Mouse (Mus musculus): Measurements from ENCODE around the gene Gm28038. TPM values are rescaled to one million over a fixed set of nuclear protein-coding genes. Genes with fewer than 3 reads are reported as not detected.

Gm28038 gene
- polyA plus RNA-seq, 1 experiment from 2014 or later = not detected

GRCm38 (mm10) chr2:30345971-30346676 lies 65.3 kb downstream of the Gm28038 start:
- Histone ChIP-seq H3K36me3 (replicated peaks; ENCODE audit: control insufficient read depth, insufficient read depth, low read depth, low read length) (peaks cover 23% of the 10 kb centered on the region), H3K27me3 (ENCODE audit: control insufficient read depth, insufficient read depth, low read length) (no peaks in the 10 kb centered on the region), H3K9ac (replicated peaks; ENCODE audit: low read length) (no peak overlapping the region), H3K27ac (replicated peaks; ENCODE audit: low read depth, low read length) (no peak overlapping the region), H3K4me3 (ENCODE audit: low read depth, low read length) (no peak overlapping the region), H3K9me3 (replicated peaks; ENCODE audit: control insufficient read depth, low read length) (no peaks in the 10 kb centered on the region), H3K4me1 (ENCODE audit: control insufficient read depth, insufficient read depth, low read length) (no peaks in the 10 kb centered on the region), H3K4me2 (ENCODE audit: low read depth, low read length) (no peak overlapping the region)
- WGBS = 82% methylated on average over 7 of the region's 7 CpGs
- no peak for DNase-seq (ENCODE audit: low spot score)
- ATAC-seq (replicated peaks; ENCODE audit: insufficient number of reproducible peaks, low FRiP score, low TSS enrichment, low read depth) = no peak

- DNase-seq (ENCODE audit: low spot score) (no peak), ATAC-seq (replicated peaks; ENCODE audit: insufficient number of reproducible peaks, low FRiP score, low TSS enrichment, low read depth) (no peak)
- Histone ChIP-seq H3K9ac (replicated peaks; ENCODE audit: low read length) (no peak overlapping the region), H3K36me3 (replicated peaks; ENCODE audit: control insufficient read depth, insufficient read depth, low read depth, low read length) (peaks cover 16% of the 10 kb centered on the region), H3K4me3 (ENCODE audit: low read depth, low read length) (no peak overlapping the region), H3K4me1 (ENCODE audit: control insufficient read depth, insufficient read depth, low read length) (no peaks in the 10 kb centered on the region), H3K4me2 (ENCODE audit: low read depth, low read length) (no peak overlapping the region), H3K9me3 (replicated peaks; ENCODE audit: control insufficient read depth, low read length) (no peaks in the 10 kb centered on the region), H3K27ac (replicated peaks; ENCODE audit: low read depth, low read length) (no peak overlapping the region), H3K27me3 (ENCODE audit: control insufficient read depth, insufficient read depth, low read length) (no peaks in the 10 kb centered on the region)
- 83% methylated on average over 6 of the region's 6 CpGs for WGBS
Observed at GRCm38 (mm10) chr2:30349196-30349595, 68.4 kb downstream of the Gm28038 start.

Other genes with a start within 250 kb of the Gm28038 start
- 29.7 and 29.8 TPM in 2 replicates for gene Wdr34, start 232.2 kb upstream of the Gm28038 start, polyA plus RNA-seq (2014; fragmentation: Nextera tagmentation; extraction: Ambion mirVana)
- 705 and 768 TPM in 2 replicates for gene Set, start 223.7 kb upstream of the Gm28038 start, polyA plus RNA-seq (2014; fragmentation: Nextera tagmentation; extraction: Ambion mirVana)
- 7.8 and 8.8 TPM in 2 replicates for gene Pkn3, start 203.4 kb upstream of the Gm28038 start, polyA plus RNA-seq (2014; fragmentation: Nextera tagmentation; extraction: Ambion mirVana)
- 30.9 and 31.6 TPM in 2 replicates for gene Zdhhc12, start 187.4 kb upstream of the Gm28038 start, polyA plus RNA-seq (2014; fragmentation: Nextera tagmentation; extraction: Ambion mirVana)
- 5.2 and 5.3 TPM in 2 replicates for gene Zer1, start 156.5 kb upstream of the Gm28038 start, polyA plus RNA-seq (2014; fragmentation: Nextera tagmentation; extraction: Ambion mirVana)
- gene Tbc1d13, start 147.3 kb upstream of the Gm28038 start, polyA plus RNA-seq (2014; fragmentation: Nextera tagmentation; extraction: Ambion mirVana) = 11.0 and 14.1 TPM in 2 replicates
- 14.4 and 16.9 TPM in 2 replicates for gene Endog, start 109.5 kb upstream of the Gm28038 start, polyA plus RNA-seq (2014; fragmentation: Nextera tagmentation; extraction: Ambion mirVana)
- 75.4 and 82.5 TPM in 2 replicates for gene Spout1, start 102.6 kb upstream of the Gm28038 start, polyA plus RNA-seq (2014; fragmentation: Nextera tagmentation; extraction: Ambion mirVana)
- gene Kyat1, start 75.2 kb upstream of the Gm28038 start, polyA plus RNA-seq (2014; fragmentation: Nextera tagmentation; extraction: Ambion mirVana) = 6.7 and 8.1 TPM in 2 replicates
- 50.3 and 50.5 TPM in 2 replicates for gene Lrrc8a, start 43.3 kb upstream of the Gm28038 start, polyA plus RNA-seq (2014; fragmentation: Nextera tagmentation; extraction: Ambion mirVana)
- gene Gm28035, start 40.5 kb upstream of the Gm28038 start, polyA plus RNA-seq (2014; fragmentation: Nextera tagmentation; extraction: Ambion mirVana) = 0.13 TPM in 1 of 2 replicates, not detected in the other
- gene Phyhd1, start 14.8 kb upstream of the Gm28038 start, polyA plus RNA-seq (2014; fragmentation: Nextera tagmentation; extraction: Ambion mirVana) = 2.3 and 4.5 TPM in 2 replicates
- 21.5 and 26.5 TPM in 2 replicates for gene Dolk, start 5.3 kb downstream of the Gm28038 start, polyA plus RNA-seq (2014; fragmentation: Nextera tagmentation; extraction: Ambion mirVana)
- 54.0 and 58.9 TPM in 2 replicates for gene Nup188, start 5.4 kb downstream of the Gm28038 start, polyA plus RNA-seq (2014; fragmentation: Nextera tagmentation; extraction: Ambion mirVana)
- 41.6 and 50.0 TPM in 2 replicates for gene Sh3glb2, start 78.3 kb downstream of the Gm28038 start, polyA plus RNA-seq (2014; fragmentation: Nextera tagmentation; extraction: Ambion mirVana)
- gene Miga2, start 83.2 kb downstream of the Gm28038 start, polyA plus RNA-seq (2014; fragmentation: Nextera tagmentation; extraction: Ambion mirVana) = 15.6 and 18.0 TPM in 2 replicates
- 29.1 and 33.4 TPM in 2 replicates for gene Dolpp1, start 111.2 kb downstream of the Gm28038 start, polyA plus RNA-seq (2014; fragmentation: Nextera tagmentation; extraction: Ambion mirVana)
- 24.0 and 29.6 TPM in 2 replicates for gene Crat, start 134.8 kb downstream of the Gm28038 start, polyA plus RNA-seq (2014; fragmentation: Nextera tagmentation; extraction: Ambion mirVana)
- gene Ptpa, start 135.0 kb downstream of the Gm28038 start, polyA plus RNA-seq (2014; fragmentation: Nextera tagmentation; extraction: Ambion mirVana) = 53.7 and 62.4 TPM in 2 replicates
- 6.6 and 12.6 TPM in 2 replicates for gene Ier5l, start 193.2 kb downstream of the Gm28038 start, polyA plus RNA-seq (2014; fragmentation: Nextera tagmentation; extraction: Ambion mirVana)